Mouse (Mus musculus): ENCODE measurements around the gene Iqcm. TPM values are rescaled to one million over a fixed set of nuclear protein-coding genes. Genes with fewer than 3 reads are reported as not detected.

Gene Iqcm
- total and polyA plus RNA-seq, 2 experiments: not detected

DNA sequence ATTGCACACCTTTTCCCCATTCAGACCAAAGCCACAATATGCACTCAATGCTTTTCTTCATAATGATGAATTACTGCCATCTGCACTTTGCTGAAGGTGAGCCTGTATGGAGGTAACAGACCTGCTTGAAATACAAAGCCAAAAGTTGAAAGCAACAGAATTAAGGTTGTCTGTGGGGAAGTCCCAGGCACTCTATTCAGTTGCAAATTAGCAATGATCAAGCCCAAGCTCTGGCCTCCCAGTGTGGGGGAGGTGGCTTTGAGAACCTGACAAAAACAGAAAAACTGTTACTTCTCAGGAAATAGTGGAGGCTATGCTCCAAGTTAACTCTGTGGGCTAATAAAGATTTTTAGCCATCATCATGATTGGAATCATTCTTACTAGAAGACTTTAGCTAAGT is 307.1 kb downstream of the Iqcm start:
- no peak for DNase-seq (ENCODE audit: extremely low read depth, low read depth, low spot score)
- H3K36me3 ChIP-seq (ENCODE audit: control insufficient read depth, insufficient read depth, low read length): no peaks in the 10 kb centered on the region
- no peak overlapping the region for H3K9ac ChIP-seq (ENCODE audit: low read depth, low read length)
- H3K27me3 ChIP-seq (ENCODE audit: control insufficient read depth, insufficient read depth, low read length): no peaks in the 10 kb centered on the region
- H3K4me3 ChIP-seq (ENCODE audit: insufficient read depth, low read depth, low read length): no peak overlapping the region
- H3K4me1 ChIP-seq (ENCODE audit: control insufficient read depth, insufficient read depth, low read length): no peaks in the 10 kb centered on the region
- no peaks in the 10 kb centered on the region for H3K79me2 ChIP-seq (ENCODE audit: control insufficient read depth, insufficient read depth, low read length)
- no peak for TF ChIP-seq POLR2A (IDR thresholded peaks at IDR 0.05; ENCODE audit: extremely low read depth, insufficient read depth, low read length)
- H3K27ac ChIP-seq (replicated peaks; ENCODE audit: insufficient read depth, low read depth, low read length): no peak overlapping the region

DNA sequence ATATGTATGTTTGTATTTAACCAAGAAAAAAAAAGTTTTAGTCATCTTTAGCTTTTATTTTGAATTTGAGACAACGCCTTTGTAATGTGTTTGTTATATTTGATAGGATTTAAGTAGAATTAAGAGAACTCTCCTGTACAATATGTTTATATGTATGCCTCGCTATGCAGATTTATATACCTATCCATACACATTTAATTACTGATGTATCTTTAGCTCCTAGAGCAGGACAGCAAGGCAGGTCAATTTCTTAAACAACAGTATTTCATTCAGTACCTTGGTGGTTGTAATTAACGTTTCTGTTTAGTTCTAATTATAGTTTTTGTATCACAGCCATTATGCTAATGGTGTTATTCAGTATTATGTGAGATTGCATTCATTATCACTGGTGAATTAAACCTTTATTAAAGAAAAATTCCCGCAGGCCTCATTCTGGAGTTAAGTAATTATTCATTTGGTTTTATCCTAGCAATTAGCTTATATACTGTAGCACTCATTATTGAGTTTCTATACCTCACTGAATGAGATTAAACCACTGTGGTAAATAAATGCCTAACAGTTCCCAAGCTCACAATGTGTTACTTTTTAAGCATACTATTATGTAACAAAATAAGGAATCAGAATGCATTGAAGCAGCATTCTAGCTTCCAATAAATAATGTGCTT is 380.1 kb downstream of the Iqcm start:
- TF ChIP-seq POLR2A (IDR thresholded peaks at IDR 0.05; ENCODE audit: extremely low read depth, insufficient read depth, low read length): no peak
- no peak for TF ChIP-seq CTCF (IDR thresholded peaks at IDR 0.05; ENCODE audit: low read depth, low read length)
- WGBS: 67% methylated on average over 4 of the region's 4 CpGs
- H3K4me3 ChIP-seq (ENCODE audit: insufficient read depth, low read depth, low read length): no peak overlapping the region

DNA sequence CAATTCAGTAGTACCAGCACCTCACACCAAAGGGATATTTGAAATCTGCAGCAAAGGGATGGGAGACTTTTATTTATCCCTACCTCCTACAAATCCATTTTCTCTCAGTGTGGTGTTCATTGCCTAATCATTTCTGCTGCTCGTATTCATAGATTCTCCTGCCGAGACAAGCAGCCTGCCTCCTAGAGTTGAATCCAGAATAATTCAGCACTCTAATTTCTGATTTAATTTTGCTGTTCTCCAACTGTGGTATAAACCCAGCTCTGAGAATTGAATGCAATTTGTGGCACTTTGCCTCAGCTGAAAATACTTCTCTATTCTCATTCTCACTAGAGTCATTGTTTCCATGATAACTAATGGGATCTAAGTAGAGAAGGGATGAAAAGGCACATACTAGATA is 386.8 kb downstream of the Iqcm start:
- no peaks in the 10 kb centered on the region for H3K79me2 ChIP-seq (ENCODE audit: control insufficient read depth, insufficient read depth, low read length)
- no peak for DNase-seq (ENCODE audit: extremely low read depth, low read depth, low spot score)
- H3K27me3 ChIP-seq (ENCODE audit: control insufficient read depth, insufficient read depth, low read length): no peaks in the 10 kb centered on the region
- H3K27ac ChIP-seq (replicated peaks; ENCODE audit: insufficient read depth, low read depth, low read length): no peak overlapping the region
- H3K36me3 ChIP-seq (ENCODE audit: control insufficient read depth, insufficient read depth, low read length): no peaks in the 10 kb centered on the region
- 90% methylated on average over 2 of the region's 2 CpGs for WGBS
- H3K9ac ChIP-seq (ENCODE audit: low read depth, low read length): no peak overlapping the region
- TF ChIP-seq CTCF (IDR thresholded peaks at IDR 0.05; ENCODE audit: low read depth, low read length) (no peak), POLR2A (IDR thresholded peaks at IDR 0.05; ENCODE audit: extremely low read depth, insufficient read depth, low read length) (no peak)
- H3K4me3 ChIP-seq (ENCODE audit: insufficient read depth, low read depth, low read length): no peak overlapping the region
- no peaks in the 10 kb centered on the region for H3K4me1 ChIP-seq (ENCODE audit: control insufficient read depth, insufficient read depth, low read length)

More for the DNA sequence above, 380.1 kb downstream of the Iqcm start:
- Histone ChIP-seq H3K36me3 (ENCODE audit: control insufficient read depth, insufficient read depth, low read length) (no peaks in the 10 kb centered on the region), H3K9ac (ENCODE audit: low read depth, low read length) (no peak overlapping the region), H3K4me1 (ENCODE audit: control insufficient read depth, insufficient read depth, low read length) (no peaks in the 10 kb centered on the region), H3K27me3 (ENCODE audit: control insufficient read depth, insufficient read depth, low read length) (no peaks in the 10 kb centered on the region), H3K27ac (replicated peaks; ENCODE audit: insufficient read depth, low read depth, low read length) (no peak overlapping the region), H3K79me2 (ENCODE audit: control insufficient read depth, insufficient read depth, low read length) (no peaks in the 10 kb centered on the region)
- no peak for DNase-seq (ENCODE audit: extremely low read depth, low read depth, low spot score)

DNA sequence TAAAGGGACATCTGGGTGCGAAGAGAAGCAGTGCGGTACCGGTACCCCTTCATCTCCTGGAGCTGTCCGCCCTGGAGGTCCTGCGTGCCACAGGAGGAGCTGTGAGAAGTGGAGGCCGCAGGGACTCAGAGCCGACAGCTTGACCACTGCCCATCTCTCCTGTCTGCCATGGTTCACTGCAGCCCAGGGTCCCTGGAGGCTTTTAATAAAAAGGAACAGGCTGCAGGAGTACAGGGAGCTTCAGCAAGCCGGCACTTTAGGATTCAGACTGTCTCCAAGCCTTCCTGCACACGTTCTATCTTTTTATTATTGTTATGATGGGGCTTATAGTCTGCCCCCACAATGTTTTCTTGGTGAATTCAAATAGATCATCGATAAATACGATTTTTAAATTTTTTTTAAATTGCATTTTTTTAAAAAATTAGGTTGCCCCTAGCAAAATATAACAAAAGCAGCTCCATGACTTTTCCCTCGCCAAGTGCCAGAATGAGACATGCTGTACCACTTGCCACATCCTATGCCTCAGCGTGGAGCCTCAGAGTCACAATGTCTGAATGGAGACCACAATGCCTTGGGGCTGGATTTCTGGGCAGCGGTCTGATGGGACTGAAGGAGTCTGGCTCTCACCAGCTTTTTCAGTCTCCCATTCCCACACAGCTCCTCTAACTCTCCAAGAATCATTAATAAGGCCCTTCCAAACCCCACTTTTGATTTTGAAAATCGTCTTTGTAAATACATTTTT is 469.3 kb downstream of the Iqcm start:
- no peaks in the 10 kb centered on the region for H3K79me2 ChIP-seq (ENCODE audit: control insufficient read depth, insufficient read depth, low read length)
- H3K9ac ChIP-seq (ENCODE audit: low read depth, low read length): no peak overlapping the region
- DNase-seq (ENCODE audit: extremely low read depth, low read depth, low spot score): no peak
- no peak overlapping the region for H3K4me3 ChIP-seq (ENCODE audit: insufficient read depth, low read depth, low read length)
- no peaks in the 10 kb centered on the region for H3K27me3 ChIP-seq (ENCODE audit: control insufficient read depth, insufficient read depth, low read length)
- no peaks in the 10 kb centered on the region for H3K4me1 ChIP-seq (ENCODE audit: control insufficient read depth, insufficient read depth, low read length)
- TF ChIP-seq CTCF (IDR thresholded peaks at IDR 0.05; ENCODE audit: low read depth, low read length) (no peak), POLR2A (IDR thresholded peaks at IDR 0.05; ENCODE audit: extremely low read depth, insufficient read depth, low read length) (no peak)
- H3K27ac ChIP-seq (replicated peaks; ENCODE audit: insufficient read depth, low read depth, low read length): no peak overlapping the region
- 77% methylated on average over 15 of the region's 15 CpGs for WGBS
- H3K36me3 ChIP-seq (ENCODE audit: control insufficient read depth, insufficient read depth, low read length): no peaks in the 10 kb centered on the region

DNA sequence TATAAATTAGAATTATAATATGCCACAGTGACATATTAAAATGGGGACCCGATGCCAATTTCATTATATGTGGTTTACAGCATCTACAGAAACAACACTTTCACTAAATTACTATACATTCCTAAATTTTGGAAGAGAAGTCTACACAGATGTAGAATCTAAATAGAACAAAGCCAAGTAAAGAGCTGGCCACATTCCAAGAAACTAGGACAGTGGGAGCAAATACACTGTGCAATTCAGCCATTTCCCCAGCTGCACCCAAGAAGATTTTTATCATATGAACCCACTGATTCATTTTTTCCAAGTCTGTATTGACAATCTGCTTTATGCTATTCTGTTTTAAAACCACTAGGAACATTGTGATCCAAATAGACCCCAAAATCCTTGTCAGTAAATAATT is 500.7 kb downstream of the Iqcm start:
- Histone ChIP-seq H3K27me3 (ENCODE audit: control insufficient read depth, insufficient read depth, low read length) (no peaks in the 10 kb centered on the region), H3K36me3 (ENCODE audit: control insufficient read depth, insufficient read depth, low read length) (no peaks in the 10 kb centered on the region), H3K27ac (replicated peaks; ENCODE audit: insufficient read depth, low read depth, low read length) (no peak overlapping the region), H3K79me2 (ENCODE audit: control insufficient read depth, insufficient read depth, low read length) (no peaks in the 10 kb centered on the region), H3K4me3 (ENCODE audit: insufficient read depth, low read depth, low read length) (no peak overlapping the region), H3K9ac (ENCODE audit: low read depth, low read length) (no peak overlapping the region), H3K4me1 (ENCODE audit: control insufficient read depth, insufficient read depth, low read length) (no peaks in the 10 kb centered on the region)
- no peak for DNase-seq (ENCODE audit: extremely low read depth, low read depth, low spot score)
- 60% methylated on average over 1 of the region's 1 CpGs for WGBS
- no peak for TF ChIP-seq POLR2A (IDR thresholded peaks at IDR 0.05; ENCODE audit: extremely low read depth, insufficient read depth, low read length)
- TF ChIP-seq CTCF (IDR thresholded peaks at IDR 0.05; ENCODE audit: low read depth, low read length): no peak

DNA sequence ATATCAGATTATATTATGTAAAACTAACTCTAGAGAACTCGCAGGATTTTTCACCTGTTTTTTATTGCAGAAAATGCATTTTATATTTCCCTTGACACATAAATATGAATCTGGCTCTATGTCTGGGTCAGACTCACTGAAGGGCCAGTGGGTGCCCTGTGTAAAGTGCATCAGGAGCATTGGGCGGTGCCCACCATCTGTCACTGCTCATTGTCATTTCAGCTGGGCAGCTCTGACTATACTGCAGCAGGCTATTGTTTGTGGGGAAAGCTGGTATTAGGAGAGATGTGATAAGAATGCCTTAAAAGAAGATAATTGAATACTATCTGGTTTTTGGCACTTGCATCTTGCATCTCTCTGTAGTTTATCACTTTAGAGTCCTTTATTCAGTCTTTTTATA is 507.5 kb downstream of the Iqcm start:
- WGBS: 79% methylated on average over 2 of the region's 2 CpGs
- TF ChIP-seq POLR2A (IDR thresholded peaks at IDR 0.05; ENCODE audit: extremely low read depth, insufficient read depth, low read length): no peak
- Histone ChIP-seq H3K4me1 (ENCODE audit: control insufficient read depth, insufficient read depth, low read length) (no peaks in the 10 kb centered on the region), H3K27me3 (ENCODE audit: control insufficient read depth, insufficient read depth, low read length) (no peaks in the 10 kb centered on the region), H3K9ac (ENCODE audit: low read depth, low read length) (no peak overlapping the region), H3K4me3 (ENCODE audit: insufficient read depth, low read depth, low read length) (no peak overlapping the region), H3K27ac (replicated peaks; ENCODE audit: insufficient read depth, low read depth, low read length) (no peak overlapping the region), H3K36me3 (ENCODE audit: control insufficient read depth, insufficient read depth, low read length) (no peaks in the 10 kb centered on the region), H3K79me2 (ENCODE audit: control insufficient read depth, insufficient read depth, low read length) (no peaks in the 10 kb centered on the region)
- no peak for DNase-seq (ENCODE audit: extremely low read depth, low read depth, low spot score)
